Mouse (Mus musculus): ENCODE measurements around the gene Ccl28. TPM values are rescaled to one million over a fixed set of nuclear protein-coding genes. Genes with fewer than 3 reads are reported as not detected.
A peak's percentile ranks its signal among the peaks of the same experiment; 100 is the strongest.
"Not testable (repeated sequence)": the region's sequence is repeated elsewhere in the genome, so short reads cannot be mapped to it uniquely, and the experiment has no call there.

Ccl28 gene
- total RNA-seq (2014; rRNA removed), result 2.9 and 3.4 TPM in 2 replicates
- polyA plus RNA-seq (2015; fragmentation: Nextera tagmentation; extraction: Ambion mirVana), result 0.34 and 0.41 TPM in 2 replicates

DNA sequence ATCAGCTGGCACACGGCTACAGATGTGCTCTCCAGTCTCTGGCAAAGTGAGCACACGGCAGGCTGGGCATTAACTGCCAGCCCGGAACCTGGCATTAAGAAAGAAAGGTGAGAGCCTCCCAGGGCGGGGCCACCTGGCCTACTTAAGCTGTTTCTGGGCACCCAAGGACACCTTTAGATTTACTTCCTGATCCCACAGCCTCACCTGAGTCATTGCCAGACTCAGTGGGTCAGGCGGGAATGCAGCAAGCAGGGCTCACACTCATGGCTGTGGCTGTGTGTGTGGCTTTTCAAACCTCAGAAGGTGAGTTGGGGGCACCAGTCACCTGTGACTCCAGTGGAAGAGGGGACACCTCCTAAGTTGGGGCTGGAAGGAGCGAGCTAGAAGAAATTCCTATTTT lies at the start of gene Ccl28:
Gene Ccl28, plus strand, starts transcription at position 186 of the 400 bp plus-strand sequence.
- 81% methylated on average over 6 of the region's 6 CpGs for WGBS
- no peaks in the 10 kb centered on the region for H3K27me3 ChIP-seq (ENCODE audit: insufficient read depth, low read length)

GRCm38 (mm10) chr13:119596321-119597211 lies 27.1 kb upstream of the Ccl28 start:
- not testable (repeated sequence) for H3K36me3 ChIP-seq (ENCODE audit: insufficient read depth, low read length); H3K27ac ChIP-seq (ENCODE audit: low read depth, low read length); H3K9ac ChIP-seq (replicated peaks; ENCODE audit: low read length, poor library complexity, severe bottlenecking); H3K9me3 ChIP-seq (ENCODE audit: low read length); H3K4me1 ChIP-seq (ENCODE audit: insufficient read depth, low read length); H3K27me3 ChIP-seq (ENCODE audit: insufficient read depth, low read length); H3K4me2 ChIP-seq (ENCODE audit: low read depth, low read length, poor library complexity, severe bottlenecking); H3K4me3 ChIP-seq (ENCODE audit: low read depth, low read length)
- ATAC-seq (ENCODE audit: low FRiP score), result peak; percentile 89
- WGBS, result 69% methylated on average over 14 of the region's 16 CpGs
- DNase-seq (ENCODE audit: low spot score), result peak; percentile 64

More for the DNA sequence above, at the start of gene Ccl28:
- no peaks in the 10 kb centered on the region for H3K9me3 ChIP-seq (ENCODE audit: low read length)
- DNase-seq (ENCODE audit: low spot score), result no peak
- no peak for ATAC-seq (ENCODE audit: low FRiP score)
- H3K4me2 ChIP-seq (ENCODE audit: low read depth, low read length, poor library complexity, severe bottlenecking), result no peak within 1 kb of the TSS
- no peak within 1 kb of the TSS for H3K9ac ChIP-seq (replicated peaks; ENCODE audit: low read length, poor library complexity, severe bottlenecking)
- H3K4me1 ChIP-seq (ENCODE audit: insufficient read depth, low read length), result no peaks in the 10 kb centered on the region
- TF ChIP-seq CTCF (IDR thresholded peaks at IDR 0.05), result no peak
- no peak within 1 kb of the TSS for H3K4me3 ChIP-seq (ENCODE audit: low read depth, low read length)
- no peaks in the 10 kb centered on the region for H3K36me3 ChIP-seq (ENCODE audit: insufficient read depth, low read length)
- H3K27ac ChIP-seq (ENCODE audit: low read depth, low read length), result no peak within 1 kb of the TSS

- not testable (repeated sequence) for H3K27me3 ChIP-seq (ENCODE audit: insufficient read depth, low read length)
Observed at GRCm38 (mm10) chr13:119598466-119598865, 25.2 kb upstream of the Ccl28 start.

DNA sequence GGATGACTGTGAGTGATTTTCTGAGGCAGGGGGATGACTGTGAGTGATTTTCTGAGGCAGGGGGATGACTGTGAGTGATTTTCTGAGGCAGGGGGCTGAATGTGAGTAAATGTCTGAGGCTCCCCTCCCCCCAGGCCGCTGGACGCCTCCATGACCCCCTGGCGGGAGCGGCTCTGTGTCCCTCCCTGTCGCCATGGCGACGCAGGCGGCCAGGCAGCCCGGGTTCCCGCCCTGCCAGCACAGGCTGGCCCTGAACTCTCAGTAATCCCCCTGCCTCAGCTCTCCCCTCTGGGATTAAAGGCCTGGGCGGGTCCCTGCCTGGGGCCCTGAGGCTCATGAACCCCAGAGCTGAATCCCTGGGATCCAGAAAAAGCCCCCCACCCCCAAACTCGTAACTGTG lies 24.6 kb upstream of the Ccl28 start:
- not testable (repeated sequence) for H3K36me3 ChIP-seq (ENCODE audit: insufficient read depth, low read length); DNase-seq (ENCODE audit: low spot score); H3K4me2 ChIP-seq (ENCODE audit: low read depth, low read length, poor library complexity, severe bottlenecking); H3K4me3 ChIP-seq (ENCODE audit: low read depth, low read length); H3K4me1 ChIP-seq (ENCODE audit: insufficient read depth, low read length); ATAC-seq (ENCODE audit: low FRiP score); H3K9ac ChIP-seq (replicated peaks; ENCODE audit: low read length, poor library complexity, severe bottlenecking); H3K27ac ChIP-seq (ENCODE audit: low read depth, low read length); H3K27me3 ChIP-seq (ENCODE audit: insufficient read depth, low read length); H3K9me3 ChIP-seq (ENCODE audit: low read length)
- 78% methylated on average over 11 of the region's 12 CpGs for WGBS

More at GRCm38 (mm10) chr13:119598466-119598865, 25.2 kb upstream of the Ccl28 start:
- H3K9ac ChIP-seq (replicated peaks; ENCODE audit: low read length, poor library complexity, severe bottlenecking); H3K4me2 ChIP-seq (ENCODE audit: low read depth, low read length, poor library complexity, severe bottlenecking); H3K4me3 ChIP-seq (ENCODE audit: low read depth, low read length); H3K27ac ChIP-seq (ENCODE audit: low read depth, low read length); ATAC-seq (ENCODE audit: low FRiP score); H3K36me3 ChIP-seq (ENCODE audit: insufficient read depth, low read length); H3K9me3 ChIP-seq (ENCODE audit: low read length); H3K4me1 ChIP-seq (ENCODE audit: insufficient read depth, low read length): not testable (repeated sequence)
- peak; percentile 39 for DNase-seq (ENCODE audit: low spot score)

DNA sequence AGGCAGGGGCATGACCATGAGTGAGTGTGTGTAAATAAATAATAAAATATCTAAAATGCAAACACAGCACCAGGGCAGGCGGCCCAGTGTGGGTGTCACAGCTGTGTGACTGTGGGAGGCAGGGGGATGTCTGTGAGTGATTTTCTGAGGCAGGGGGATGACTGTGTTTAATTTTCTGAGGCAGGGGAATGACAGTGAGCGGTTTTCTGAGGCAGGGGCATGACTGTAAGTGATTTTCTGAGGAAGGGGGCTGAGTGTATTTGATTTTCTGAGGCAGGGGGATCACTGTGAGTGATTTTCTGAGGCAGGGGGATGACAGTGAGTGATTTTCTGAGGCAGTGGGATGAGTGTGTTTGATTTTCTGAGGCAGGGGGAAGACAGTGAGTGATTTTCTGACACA lies 24.1 kb upstream of the Ccl28 start:
- not testable (repeated sequence) for DNase-seq (ENCODE audit: low spot score); H3K9ac ChIP-seq (replicated peaks; ENCODE audit: low read length, poor library complexity, severe bottlenecking); H3K4me3 ChIP-seq (ENCODE audit: low read depth, low read length); H3K27me3 ChIP-seq (ENCODE audit: insufficient read depth, low read length); H3K9me3 ChIP-seq (ENCODE audit: low read length); H3K27ac ChIP-seq (ENCODE audit: low read depth, low read length); ATAC-seq (ENCODE audit: low FRiP score); H3K4me1 ChIP-seq (ENCODE audit: insufficient read depth, low read length); H3K36me3 ChIP-seq (ENCODE audit: insufficient read depth, low read length); H3K4me2 ChIP-seq (ENCODE audit: low read depth, low read length, poor library complexity, severe bottlenecking)
- WGBS, result 77% methylated on average over 2 of the region's 2 CpGs

GRCm38 (mm10) chr13:119600166-119600565 lies 23.5 kb upstream of the Ccl28 start:
- H3K4me3 ChIP-seq (ENCODE audit: low read depth, low read length); H3K27me3 ChIP-seq (ENCODE audit: insufficient read depth, low read length); ATAC-seq (ENCODE audit: low FRiP score); H3K36me3 ChIP-seq (ENCODE audit: insufficient read depth, low read length); H3K9me3 ChIP-seq (ENCODE audit: low read length); H3K9ac ChIP-seq (replicated peaks; ENCODE audit: low read length, poor library complexity, severe bottlenecking); H3K27ac ChIP-seq (ENCODE audit: low read depth, low read length); H3K4me1 ChIP-seq (ENCODE audit: insufficient read depth, low read length); H3K4me2 ChIP-seq (ENCODE audit: low read depth, low read length, poor library complexity, severe bottlenecking): not testable (repeated sequence)
- DNase-seq (ENCODE audit: low spot score), result peak; percentile 89

DNA sequence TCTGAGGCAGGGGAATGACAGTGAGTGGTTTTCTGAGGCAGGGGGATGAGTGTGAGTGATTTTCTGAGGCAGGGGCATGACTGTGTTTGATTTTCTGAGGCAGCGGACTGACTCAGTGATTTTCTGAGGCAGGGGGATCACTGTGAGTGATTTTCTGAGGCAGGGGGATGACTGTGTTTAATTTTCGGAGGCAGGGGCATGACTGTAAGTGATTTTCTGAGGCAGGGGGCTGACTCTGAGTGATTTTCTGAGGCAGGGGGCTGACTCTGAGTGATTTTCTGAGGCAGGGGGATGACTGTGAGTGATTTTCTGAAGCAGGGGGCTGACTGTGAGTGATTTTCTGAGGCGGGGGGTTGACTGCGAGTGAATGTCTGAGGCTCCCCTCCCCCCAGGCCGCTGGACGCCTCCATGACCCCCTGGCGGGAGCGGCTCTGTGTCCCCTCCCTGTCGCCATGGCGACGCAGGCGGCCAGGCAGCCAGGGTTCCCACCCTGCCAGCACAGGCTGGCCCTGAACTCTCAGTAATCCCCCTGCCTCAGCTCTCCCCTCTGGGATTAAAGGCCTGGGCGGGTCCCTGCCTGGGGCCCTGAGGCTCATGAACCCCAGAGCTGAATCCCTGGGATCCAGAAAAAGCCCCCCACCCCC lies 20.8 kb upstream of the Ccl28 start:
- not testable (repeated sequence) for ATAC-seq (ENCODE audit: low FRiP score); H3K4me2 ChIP-seq (ENCODE audit: low read depth, low read length, poor library complexity, severe bottlenecking); H3K36me3 ChIP-seq (ENCODE audit: insufficient read depth, low read length); H3K27me3 ChIP-seq (ENCODE audit: insufficient read depth, low read length); H3K9me3 ChIP-seq (ENCODE audit: low read length); H3K9ac ChIP-seq (replicated peaks; ENCODE audit: low read length, poor library complexity, severe bottlenecking); DNase-seq (ENCODE audit: low spot score); H3K4me1 ChIP-seq (ENCODE audit: insufficient read depth, low read length); H3K4me3 ChIP-seq (ENCODE audit: low read depth, low read length); H3K27ac ChIP-seq (ENCODE audit: low read depth, low read length)
- WGBS, result 29% methylated on average over 12 of the region's 13 CpGs

All from midbrain, postnatal 0 days (tissue).